Mouse (Mus musculus): ENCODE measurements around the gene Fam172a. TPM values are rescaled to one million over a fixed set of nuclear protein-coding genes. Genes with fewer than 3 reads are reported as not detected.

Gene Fam172a
- total RNA-seq, 1 experiment from 2014 or later = 29.0 TPM

DNA sequence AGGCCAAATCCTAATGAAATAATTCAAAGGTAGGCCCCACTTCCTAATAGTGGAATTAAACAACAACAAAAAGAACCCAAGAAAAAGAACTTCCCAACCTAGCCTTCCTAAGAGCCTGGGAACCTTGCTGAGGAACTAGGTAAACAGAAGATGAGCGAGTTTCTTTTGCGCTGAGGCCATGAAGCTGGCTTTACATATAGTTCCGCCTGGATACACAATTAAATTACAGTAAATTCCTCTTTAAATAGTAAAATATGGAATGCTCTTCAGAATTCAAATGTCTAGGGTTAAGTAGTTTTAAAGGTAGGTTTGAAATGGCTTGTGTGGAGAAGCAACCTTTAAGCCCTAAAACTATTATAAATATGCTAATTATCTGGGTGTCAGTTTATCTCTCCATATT, 478.4 kb downstream of the Fam172a start:
- no peak for DNase-seq

DNA sequence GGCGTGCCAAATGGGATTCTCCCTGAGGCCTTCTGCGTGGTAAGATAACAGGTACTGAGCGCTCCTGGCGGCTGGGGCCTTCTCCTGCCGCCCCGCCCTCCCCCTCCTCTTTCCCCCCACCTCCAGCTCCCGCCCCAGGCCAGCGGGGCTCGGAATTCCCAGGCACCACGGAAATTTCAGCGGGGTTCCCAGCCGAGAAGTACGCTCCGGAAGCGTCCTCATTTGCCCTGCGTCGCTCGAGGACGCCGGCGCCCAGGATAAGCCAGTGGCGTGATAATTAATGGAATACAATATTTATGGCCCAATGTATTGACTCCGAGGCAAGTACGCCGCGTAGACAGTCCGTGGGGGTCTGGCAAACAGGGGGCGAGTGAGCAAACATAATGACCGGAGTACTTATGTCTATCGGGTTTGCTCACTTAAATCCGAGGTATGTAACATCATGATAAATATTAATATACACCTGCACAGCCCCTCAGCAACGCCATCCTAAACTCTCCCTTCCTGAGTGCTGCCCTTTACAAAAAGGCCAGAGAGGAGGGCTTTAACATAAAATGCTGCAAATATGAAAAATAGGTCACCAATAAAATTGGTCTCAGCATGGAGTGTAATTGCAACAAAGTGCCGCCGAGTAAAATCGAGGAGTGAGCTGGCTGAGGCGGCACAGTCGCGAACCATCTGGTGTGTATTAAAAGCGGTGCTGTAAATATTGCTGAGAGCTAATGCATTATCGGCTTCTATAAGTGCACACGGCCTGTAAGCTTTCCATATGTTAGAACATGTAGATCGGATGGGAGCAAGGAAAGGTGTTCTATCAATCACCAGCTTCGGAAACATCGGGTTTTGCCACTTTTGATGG, 479.5 kb downstream of the Fam172a start:
- DNase-seq = peak; percentile 16

DNA sequence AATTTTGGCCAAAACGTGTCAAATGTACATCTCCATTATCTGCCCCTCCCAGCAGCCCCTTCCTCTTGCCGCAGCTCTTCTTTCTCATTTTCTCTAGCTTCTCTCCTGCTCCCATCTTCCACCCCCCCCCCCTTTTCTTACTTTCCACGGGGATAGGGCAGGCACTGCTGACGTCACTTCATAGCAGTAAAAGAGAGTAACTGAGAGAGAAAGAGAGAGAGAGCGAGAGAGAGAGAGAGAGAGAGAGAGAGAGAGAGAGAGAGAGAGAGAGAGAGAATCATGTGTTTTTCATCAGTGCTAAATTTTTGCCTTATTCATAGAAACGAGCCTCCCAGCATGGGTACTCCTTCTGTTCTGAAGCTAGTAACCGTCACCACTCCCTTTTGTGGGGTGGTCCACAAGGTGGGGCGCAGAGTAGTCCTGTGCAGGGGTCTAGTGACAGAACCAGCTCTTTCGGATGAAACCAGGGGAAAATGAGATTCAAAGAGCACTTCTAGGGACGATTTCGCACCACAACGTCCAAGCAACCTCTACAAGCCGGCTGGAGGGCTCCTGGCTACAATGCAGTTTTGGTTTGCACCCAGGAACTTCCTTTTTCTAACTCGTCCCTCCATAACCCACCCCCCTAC, 480.2 kb downstream of the Fam172a start:
- no peak for DNase-seq

DNA sequence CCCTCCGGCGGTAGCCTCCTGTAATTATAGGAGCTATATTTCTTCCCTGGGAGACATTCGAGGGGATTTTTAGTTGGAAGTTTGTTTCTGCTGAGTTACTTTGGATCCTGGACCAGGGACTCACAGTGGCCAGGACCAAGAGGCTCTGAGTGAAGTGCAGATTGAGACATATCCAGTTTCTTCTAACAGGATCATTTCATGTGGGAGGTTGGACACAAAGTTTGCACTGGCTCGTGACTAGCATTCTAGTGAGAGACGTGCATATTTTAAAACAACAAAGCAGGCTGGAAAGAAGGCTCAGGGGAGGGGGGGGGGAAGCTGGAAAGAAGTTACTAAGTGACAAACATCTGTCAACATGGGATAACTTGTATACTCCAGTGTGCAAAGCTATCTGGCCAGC, 481.2 kb downstream of the Fam172a start:
- DNase-seq = no peak

DNA sequence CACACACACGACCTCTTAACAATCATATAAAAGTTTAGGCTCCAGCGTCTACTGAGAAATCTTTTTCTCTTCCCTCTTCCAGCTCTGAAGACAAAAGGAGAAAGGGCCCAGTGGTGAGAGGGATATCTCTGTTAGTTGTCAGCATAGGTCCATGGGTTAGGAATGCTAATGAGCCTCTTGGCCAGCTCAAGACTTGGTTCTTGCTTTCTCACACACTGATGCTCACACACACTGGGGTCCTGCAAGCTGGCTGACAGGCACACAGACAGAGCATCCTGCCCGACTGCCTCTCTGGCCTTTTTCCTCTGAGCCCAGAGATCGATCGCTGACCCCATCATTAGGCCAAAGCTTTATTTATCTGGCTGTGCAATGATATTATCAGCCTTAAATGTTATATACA, 482.2 kb downstream of the Fam172a start:
- no peak for DNase-seq

DNA sequence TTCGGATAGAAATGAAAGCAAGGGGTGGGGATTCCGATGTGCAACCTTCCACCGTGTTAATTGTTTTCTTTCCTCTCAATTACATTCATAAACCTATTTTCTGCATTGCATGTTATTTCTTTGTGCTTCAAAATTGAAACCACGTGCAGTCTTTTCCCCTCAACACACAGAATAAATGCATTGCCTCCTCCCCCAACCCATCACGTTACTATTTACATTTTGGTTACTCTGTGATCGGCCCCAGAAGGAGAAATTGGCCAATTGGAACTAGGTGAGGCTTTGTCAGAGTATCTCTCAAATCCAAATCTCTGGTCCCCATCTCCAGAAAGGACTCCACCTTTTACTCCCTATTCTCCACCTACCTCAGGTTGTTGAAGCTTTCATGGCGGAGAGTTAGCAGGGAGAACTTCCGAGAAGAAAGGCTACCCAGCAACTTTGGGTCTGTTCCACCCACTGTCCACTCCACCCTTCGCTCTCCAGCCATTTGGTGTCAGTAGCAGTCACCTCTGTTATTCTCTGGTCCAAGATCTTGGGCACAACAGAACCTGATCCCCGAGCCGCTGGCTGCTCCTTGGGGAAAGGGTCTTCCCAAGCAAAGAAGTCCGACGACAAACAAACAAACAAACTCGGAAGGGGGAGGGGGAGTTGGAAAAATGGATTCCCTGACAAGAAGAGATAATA, 483.1 kb downstream of the Fam172a start:
- DNase-seq = no peak

DNA sequence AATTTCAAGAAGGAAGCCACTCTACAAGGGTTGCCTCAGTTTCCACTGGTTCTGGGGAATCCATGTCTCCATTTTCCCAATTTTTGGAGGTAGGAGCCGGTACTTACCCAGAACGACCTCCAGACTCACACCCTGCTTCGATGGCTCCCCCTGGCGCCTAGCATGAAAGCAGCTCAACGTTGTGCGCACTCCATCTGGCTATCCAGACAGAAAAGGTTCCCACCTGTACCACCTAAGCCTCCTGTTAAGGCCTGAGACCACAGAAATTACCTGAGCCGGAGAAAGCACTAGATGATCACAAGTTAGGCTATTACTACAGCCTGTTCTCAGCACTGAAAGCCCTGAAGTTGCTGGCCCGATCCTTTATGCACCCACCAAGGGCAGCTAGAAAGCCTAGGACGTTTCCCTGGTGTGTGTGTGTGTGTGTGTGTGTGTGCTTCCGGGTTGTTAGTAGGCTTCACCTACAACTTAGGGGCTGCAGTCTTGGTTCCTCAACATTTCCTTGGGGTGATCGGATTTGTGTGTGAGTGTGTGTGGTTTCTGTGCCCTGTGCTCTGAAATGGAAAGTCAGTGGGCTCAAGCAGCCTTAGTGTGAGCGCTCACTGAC, 484.6 kb downstream of the Fam172a start:
- DNase-seq = peak; percentile 37

DNA sequence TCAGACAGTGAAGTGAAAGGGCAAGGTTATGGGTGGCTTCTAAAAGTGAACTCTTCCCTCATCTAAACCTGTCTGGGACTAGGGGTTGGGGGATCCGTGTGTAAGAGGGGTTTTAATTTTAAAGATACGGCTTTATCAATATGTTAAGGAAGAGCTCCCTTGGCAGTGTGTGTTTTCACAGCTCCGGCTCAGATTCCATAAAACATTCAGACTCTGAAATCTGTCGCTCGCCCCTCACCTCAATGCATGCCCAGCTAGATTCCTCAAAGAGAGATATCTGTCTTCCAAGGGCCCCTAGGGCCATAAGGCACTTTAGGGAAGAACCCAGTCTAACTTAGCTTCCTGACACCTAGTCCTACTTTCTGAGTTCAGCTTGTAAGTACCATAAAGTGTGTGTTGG, 486.0 kb downstream of the Fam172a start:
- no peak for DNase-seq

DNA sequence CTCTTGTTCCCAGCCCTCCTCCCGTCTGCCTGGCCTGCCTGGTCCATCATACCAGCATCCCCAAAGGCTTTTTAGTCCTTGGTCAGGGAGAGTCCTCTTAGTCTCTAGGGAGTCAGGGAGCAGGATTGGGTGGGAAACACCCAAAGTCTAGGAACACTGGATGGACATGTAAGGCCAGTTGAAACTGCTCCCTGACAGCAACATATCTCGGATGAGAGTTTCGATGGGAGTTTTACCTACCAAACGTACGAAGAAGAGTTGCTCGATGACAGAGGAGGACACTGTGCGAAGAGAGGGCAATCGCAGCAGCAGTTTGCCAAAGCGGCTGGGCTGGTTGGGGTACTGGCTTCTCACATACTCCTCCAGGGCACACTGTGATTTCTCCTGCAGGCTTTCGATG, 487.8 kb downstream of the Fam172a start:
- no peak for DNase-seq

DNA sequence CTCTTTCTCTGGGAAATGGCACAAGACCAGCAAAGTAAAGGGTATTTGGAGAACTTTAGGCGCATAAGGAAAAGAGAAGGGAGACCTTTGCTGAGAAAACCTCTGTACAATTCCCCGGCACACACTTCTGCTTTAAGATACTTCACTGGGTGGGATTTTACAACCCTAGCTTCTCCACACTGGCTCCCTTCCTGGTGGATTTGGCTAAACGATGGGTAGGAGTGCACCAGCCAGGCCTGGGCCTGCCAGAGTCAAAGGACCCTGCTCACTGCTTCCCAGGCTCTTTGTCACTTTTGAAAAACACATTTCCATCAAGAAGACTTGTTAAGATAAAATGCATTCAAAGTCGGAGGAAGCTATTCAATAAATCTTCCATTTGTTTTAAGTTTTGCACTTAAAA, 491.4 kb downstream of the Fam172a start:
- no peak for DNase-seq

DNA sequence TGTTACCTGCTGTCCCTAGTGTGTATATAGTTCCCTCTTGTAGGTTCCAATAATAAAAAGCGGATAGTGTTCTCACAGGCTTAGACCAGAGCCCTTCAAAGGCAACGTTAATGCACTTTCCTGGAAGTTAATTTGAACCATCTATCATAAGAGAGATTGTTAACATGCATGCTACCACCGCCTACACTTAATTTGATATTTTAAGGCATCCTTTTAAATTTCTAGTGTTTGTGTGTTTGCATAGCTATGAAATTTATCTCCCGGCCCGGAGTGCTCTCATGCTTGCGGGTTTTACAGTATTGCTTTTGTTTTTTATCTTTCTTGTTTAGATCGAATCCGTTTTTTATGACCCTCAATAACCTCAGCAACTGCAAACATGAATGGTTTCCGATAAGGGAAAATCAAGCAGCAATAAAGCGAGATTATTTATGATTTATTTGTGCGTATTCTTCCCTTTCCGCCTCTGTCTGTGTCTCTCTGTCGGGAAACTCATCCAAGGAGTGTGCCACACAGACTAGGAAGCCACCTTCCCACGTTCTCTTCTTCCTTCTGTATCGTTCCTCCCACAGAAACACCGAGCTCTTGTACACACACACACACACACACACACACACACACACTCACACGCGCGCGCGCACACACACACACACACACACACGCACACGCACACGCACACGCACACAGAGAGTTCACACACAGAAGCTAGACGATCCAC, 492.5 kb downstream of the Fam172a start:
- no peak for DNase-seq

DNA sequence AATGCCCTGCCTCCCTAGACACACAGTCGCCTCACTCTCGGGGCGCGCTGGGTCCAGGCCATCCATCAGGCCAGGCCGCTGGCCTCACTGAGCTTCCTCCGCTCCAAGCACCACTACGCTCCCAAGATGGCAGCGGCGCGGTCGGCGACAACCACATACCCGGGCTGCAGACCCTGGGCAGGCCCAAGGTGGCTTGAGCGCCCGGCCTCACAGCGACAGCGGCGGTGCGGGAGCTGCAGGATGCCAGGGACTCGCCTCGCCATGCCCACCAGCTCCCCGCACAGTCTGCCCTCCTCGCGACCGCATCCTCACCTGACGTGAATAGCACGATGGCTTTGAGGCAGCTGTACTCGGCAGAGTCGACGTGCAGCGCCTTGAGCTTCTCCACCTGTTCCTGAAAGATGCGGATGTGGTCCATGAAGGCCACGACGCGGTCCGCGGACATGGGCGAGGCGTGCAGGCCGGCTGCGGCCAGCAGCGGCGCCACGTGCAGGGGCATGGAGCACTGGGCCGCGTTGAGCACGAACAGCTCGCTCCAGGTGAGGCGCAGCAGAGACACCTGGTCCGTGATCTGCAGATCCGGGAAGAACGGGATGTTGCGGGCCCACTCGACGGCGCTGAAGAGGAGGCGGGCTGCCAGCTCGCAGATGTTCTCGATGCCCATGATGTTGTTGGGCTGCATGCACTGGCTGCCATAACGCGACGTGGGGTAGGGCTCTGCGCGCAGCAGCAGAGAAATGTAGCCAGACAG, 493.2 kb downstream of the Fam172a start:
- peak; percentile 54 for DNase-seq

DNA sequence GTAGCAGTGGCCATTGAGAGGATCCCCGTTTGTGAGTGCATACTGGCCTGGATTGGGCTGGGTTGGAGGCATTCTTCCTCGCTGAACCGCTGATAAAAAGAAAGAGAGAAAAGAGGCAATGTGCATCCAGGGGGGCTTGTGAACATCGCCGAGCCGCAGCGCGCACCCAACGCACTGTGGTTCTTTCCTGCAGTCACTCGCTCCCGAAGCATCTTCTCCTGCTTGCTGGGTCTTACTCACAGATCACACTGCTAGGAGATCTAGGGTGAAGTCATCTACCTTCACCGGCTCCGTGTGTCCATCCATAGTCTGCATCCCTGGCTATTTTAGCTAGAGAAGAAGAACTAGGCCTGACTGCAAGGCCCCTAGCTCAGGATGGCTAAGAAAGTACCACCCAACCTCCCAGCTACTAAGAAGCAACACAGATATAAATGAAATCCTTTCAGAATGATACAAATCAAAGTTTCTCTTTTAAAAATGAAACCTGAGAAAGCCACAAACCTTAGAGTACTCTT, 493.8 kb downstream of the Fam172a start:
- DNase-seq = no peak

DNA sequence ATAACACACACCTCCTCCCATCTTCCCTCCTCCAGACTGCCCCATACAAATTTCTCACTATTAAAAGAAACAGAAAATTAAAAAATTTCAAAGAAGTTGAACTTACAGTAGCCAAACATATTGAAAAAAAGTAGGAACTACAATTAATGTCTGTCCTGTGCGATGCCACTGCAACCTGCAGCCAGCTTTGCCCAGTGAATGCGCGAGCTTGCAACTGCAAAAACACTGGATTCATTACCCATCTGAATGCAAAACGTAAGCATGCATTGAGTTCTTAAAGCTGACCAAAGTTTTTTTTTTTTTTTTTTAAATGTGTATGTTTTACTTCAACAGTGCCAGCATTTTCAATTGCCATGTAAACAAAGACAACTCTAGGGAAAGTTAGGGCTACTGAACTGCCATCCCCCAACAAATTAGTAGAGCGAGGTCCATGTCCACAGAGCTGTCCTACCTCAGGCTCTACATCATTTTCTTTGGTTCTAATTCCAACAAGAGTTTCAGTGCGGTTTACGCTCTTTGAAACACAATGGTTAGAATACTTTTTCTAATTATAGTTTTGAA, 494.5 kb downstream of the Fam172a start:
- no peak for DNase-seq

DNA sequence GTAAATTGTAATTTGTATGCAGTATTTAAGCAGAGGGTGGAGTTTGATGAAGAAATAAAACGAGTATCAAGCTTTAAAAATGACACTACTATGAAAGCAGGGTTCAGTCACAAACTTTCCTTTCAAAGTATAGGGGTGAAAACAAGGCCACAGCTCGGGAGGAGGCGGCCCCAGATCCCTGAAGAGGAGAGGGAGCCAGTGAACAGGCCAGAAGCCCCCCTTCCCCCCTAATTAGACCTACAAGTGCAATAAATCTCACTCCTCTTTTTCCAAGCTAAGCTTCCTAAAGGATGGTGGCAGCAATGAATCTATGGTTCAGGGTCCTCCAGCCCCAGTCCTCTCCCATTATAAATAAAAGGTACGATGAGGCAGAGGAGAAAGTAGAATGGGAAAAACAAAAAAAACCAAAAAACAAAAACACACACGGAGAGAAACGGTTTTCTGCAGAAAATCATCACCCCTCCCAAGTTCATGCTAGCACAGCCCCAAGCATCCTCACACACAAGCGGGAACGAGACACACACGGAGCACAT, 495.5 kb downstream of the Fam172a start:
- no peak for DNase-seq

DNA sequence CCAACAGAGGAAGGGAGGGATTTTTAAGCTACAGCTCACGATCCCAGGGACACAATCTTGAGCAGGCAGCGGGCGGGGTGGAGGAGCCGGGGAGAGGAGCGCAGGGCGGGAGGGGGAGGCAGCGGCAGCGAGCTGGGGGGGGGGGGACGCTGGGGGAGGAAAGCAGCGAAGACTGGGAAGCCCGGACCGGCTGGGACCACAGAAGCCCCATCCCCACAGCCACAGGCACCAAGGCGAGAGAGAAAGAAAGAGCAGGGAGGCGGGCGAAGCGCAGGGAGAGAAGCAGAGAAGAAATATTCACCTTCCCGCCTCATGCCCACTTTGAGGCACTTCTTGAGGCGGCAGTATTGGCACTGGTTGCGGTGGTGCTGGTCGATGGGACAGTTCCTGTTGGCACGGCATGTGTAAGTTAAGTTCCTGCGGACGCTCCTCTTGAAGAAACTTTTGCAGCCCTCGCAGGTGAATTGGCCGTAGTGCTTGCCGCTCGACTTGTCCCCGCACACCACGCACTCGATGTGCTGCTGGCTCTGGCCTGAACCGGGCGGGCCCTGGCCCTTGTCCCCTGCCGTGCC, 496.1 kb downstream of the Fam172a start:
- peak; percentile 54 for DNase-seq

DNA sequence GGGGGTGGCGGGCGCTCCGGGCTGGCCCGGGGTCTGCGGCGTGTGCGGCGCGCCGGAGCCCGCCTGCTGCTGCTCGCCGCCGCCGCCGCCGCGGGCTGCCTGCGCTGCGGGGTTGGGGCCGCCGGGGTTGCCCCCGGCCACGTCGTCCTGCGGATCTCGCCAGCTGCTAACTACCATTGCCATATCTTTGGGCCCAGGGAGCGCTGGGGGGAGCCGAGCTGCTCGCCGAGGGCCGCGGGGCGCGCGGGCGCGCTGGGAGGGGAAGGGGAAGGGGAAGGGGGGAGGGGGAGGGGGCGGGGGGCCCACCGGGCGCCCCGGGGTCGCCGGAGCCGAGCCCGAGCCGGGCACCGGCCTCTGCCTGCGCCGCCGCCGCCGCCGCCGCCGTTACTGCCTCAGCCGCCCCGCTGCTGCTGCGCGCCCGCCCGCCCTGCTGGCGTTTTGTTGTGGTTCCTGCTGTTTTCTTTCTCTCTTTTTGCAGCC, 496.6 kb downstream of the Fam172a start:
- peak; percentile 53 for DNase-seq

DNA sequence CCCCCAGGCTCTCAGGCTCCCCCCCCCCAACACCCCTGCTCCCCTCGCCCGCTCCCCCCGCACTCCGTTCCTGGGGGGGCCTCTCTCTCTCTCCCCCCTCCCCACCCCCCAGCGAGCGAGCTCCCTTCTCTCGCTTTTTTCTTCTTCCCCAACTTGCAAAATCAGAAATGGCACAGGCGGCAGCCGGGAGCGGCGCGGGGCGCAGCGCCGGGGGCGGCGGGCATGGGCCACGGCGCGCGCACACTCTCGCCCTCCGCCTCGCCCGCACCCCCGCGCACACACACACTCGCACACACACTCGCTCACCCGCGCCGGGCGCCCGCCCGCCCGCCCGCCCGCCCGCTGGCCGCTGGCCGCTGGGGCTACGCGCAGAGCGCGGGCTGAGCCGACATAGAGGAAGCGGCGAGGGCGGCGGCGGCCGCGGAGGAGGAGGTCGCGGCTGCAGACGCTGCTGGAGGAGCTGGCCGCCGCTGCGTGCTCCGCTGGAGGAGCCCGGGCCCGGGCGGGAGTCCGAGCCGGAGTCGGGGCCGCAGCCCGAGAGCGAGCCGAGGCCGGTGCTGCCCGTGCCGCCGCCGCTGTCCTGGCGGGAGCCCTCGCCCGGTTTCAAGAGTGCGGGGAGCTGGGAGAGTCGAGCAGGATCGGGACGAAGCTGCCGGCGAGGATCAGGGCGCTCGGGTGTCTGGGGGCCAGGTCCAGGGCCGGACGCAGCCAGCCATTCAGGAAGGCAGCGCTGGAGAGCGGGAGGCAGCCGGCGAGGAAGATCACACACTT, 497.2 kb downstream of the Fam172a start:
- DNase-seq = peak; percentile 58

DNA sequence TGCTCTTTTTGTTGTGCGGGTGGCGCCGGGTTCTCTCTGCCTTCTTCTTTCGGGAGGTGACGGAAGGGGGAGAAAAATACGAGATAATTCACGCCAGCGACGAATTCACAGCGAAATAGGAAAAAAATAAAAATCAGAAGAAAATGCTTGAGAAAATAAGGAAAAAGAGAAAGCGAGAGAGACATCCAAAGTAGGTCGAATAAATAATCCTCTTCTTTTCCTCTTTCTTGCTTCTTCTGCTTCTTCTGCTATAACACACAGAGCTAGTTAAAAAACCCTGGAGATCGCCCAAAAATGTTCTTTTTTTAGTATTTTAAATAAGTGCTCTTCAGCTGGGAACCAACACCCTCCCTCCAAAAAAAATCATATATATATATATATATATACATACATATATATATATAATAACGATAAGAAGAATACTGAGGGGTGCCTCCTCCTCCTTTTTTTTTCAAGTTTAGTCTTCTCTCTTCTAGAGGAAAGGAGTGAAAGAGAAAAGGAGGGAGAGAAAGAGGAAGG, 497.9 kb downstream of the Fam172a start, which contains the start of gene Nr2f1:
Gene Nr2f1 (minus strand): TSS at position 116 of the 519 bp plus-strand sequence.
- DNase-seq = no peak

Data from adrenal gland, postnatal 25 days (tissue).